26 mouse cellular contexts compared by ENCODE assay signal in the genomic region with DNA sequence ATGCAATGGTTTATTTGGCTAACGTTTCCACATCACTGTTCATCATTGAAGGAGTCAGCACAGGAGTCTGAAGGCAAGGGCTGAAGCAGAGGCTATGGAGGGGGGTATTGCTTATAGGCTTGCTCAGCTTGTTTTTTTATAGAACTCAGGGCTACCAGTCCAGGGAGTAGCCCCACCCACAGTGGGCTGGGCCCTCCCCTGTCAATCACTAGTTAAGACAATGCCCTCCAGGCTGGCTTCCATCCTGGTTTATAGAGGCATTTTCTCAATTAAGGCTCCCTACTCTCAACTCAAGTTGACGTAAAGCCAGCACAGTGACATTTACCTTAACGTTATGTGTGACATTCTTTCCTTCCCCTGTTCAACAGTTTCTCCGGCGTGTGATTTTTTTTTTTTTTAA. TPM values are rescaled to one million over a fixed set of nuclear protein-coding genes. Genes with fewer than 3 reads are reported as not detected.
DNase-seq lines count a peak whose midpoint lies in the region; ATAC-seq and TF ChIP-seq lines count a peak whose summit lies in the region.
"Had no signal": no experiment of that assay in that cellular context is flagged by ENCODE, and none has a peak within 500 bp of the region (broad histone marks: within the 10 kb centered on the region; RNA-seq: fewer than 3 reads in every experiment).

No protein-coding gene starts in this region.

- no peaks in the 10 kb centered on the region for H3K79me2 ChIP-seq in myocyte (ENCODE audit: control insufficient read depth, insufficient read depth)

- no peaks in the 10 kb centered on the region for H3K9me3 ChIP-seq in forebrain, embryonic 15.5 days
- H3K9me3 ChIP-seq in forebrain, embryonic 10.5 days, result no peaks in the 10 kb centered on the region
- no peaks in the 10 kb centered on the region for H3K9me3 ChIP-seq in embryonic facial prominence, embryonic 11.5 days (replicated peaks; ENCODE audit: control insufficient read depth, low read length)
- H3K9me3 ChIP-seq: embryonic facial prominence, embryonic 12.5 days; heart, embryonic 12.5 days; hindbrain, embryonic 13.5 days; lung, embryonic 15.5 days; midbrain, embryonic 13.5 days; neural tube, embryonic 15.5 days had no signal

- no peak for TF ChIP-seq CTCF in testis, adult 2 months (IDR thresholded peaks at IDR 0.05; ENCODE audit: control insufficient read depth, insufficient read depth, insufficient replicate concordance, low read depth, low read length)

- no peak overlapping the region for H3K4me2 ChIP-seq in forebrain, embryonic 15.5 days (replicated peaks)
- H3K4me2 ChIP-seq in embryonic facial prominence, embryonic 11.5 days (ENCODE audit: low read depth, low read length), result no peak overlapping the region
- peak overlapping the region; percentile 74 for H3K4me2 ChIP-seq in myocyte (ENCODE audit: low read depth)
- H3K4me2 ChIP-seq: embryonic facial prominence, embryonic 12.5 days; heart, embryonic 12.5 days; hindbrain, embryonic 13.5 days; lung, embryonic 15.5 days; midbrain, embryonic 13.5 days; neural tube, embryonic 15.5 days had no signal

- no peak overlapping the region for H3K4me3 ChIP-seq in forebrain, embryonic 15.5 days
- H3K4me3 ChIP-seq in forebrain, embryonic 10.5 days, result no peak overlapping the region
- peak overlapping the region; percentile 34 for H3K4me3 ChIP-seq in testis, adult 2 months (ENCODE audit: control insufficient read depth, low read depth, low read length)
- H3K4me3 ChIP-seq in embryonic facial prominence, embryonic 11.5 days (ENCODE audit: low read depth, low read length), result no peak overlapping the region
- peak overlapping the region; percentile 2 for H3K4me3 ChIP-seq in myocyte
- H3K4me3 ChIP-seq: embryonic facial prominence, embryonic 12.5 days; heart, embryonic 12.5 days; hindbrain, embryonic 13.5 days; left cerebral cortex, adult 2 months; lung, embryonic 15.5 days; midbrain, embryonic 13.5 days; neural tube, embryonic 15.5 days had no signal

- H3K36me3 ChIP-seq in forebrain, embryonic 15.5 days, result 0 out of 2 replicates have a peak, but pooled peaks cover 3% of the 10 kb centered on the region
- peaks cover 24% of the 10 kb centered on the region for H3K36me3 ChIP-seq in forebrain, embryonic 10.5 days (replicated peaks)
- H3K36me3 ChIP-seq in testis, adult 2 months (ENCODE audit: control insufficient read depth, insufficient read depth, low read length), result no peaks in the 10 kb centered on the region; the same call in 1 of the 2 replicates
- no peaks in the 10 kb centered on the region; the same call in 1 of the 2 replicates for H3K36me3 ChIP-seq in embryonic facial prominence, embryonic 11.5 days (replicated peaks; ENCODE audit: control insufficient read depth, insufficient read depth, low read depth, low read length)
- H3K36me3 ChIP-seq in myocyte (ENCODE audit: control insufficient read depth, insufficient read depth), result peaks cover 12% of the 10 kb centered on the region

- H3K9ac ChIP-seq in forebrain, embryonic 15.5 days (replicated peaks), result no peak overlapping the region
- H3K9ac ChIP-seq in embryonic facial prominence, embryonic 11.5 days (replicated peaks; ENCODE audit: low read length), result no peak overlapping the region
- H3K9ac ChIP-seq: embryonic facial prominence, embryonic 12.5 days; heart, embryonic 12.5 days; hindbrain, embryonic 13.5 days; liver, embryonic 14.5 days; lung, embryonic 15.5 days; midbrain, embryonic 13.5 days; neural tube, embryonic 15.5 days had no signal

- no peak for DNase-seq in forebrain, embryonic 10.5 days (ENCODE audit: extremely low spot score, low spot score)
- DNase-seq in testis, postnatal 14 days (ENCODE audit: low spot score), result no peak
- peak; percentile 19 for DNase-seq in embryonic facial prominence, embryonic 11.5 days (ENCODE audit: low spot score)
- DNase-seq in frontal cortex, postnatal 36 days (ENCODE audit: low spot score in 2 of 2), result no peak
- DNase-seq in urinary bladder, postnatal 25 days (ENCODE audit: low spot score), result no peak
- DNase-seq: adrenal gland, postnatal 10 days; cerebellum, adult 18-20 months; heart, postnatal 14 days; kidney, adult 8-10 months; kidney, postnatal 25 days; left cerebral cortex, postnatal 4 days; thymus, postnatal 14 days had no signal

- peak; percentile 39; the same call in 1 of the 2 replicates for ATAC-seq in forebrain, embryonic 15.5 days (replicated peaks)
- ATAC-seq in embryonic facial prominence, embryonic 11.5 days (replicated peaks; ENCODE audit: insufficient number of reproducible peaks, low FRiP score, low TSS enrichment, low read depth), result no peak
- ATAC-seq: activated CD4-positive, CD25-positive, alpha-beta regulatory T cell, adult 4 months; inflammation-experienced regulatory T-cells, adult 6 months; midbrain, embryonic 13.5 days had no signal

- no peak overlapping the region for H3K27ac ChIP-seq in forebrain, embryonic 15.5 days (replicated peaks)
- H3K27ac ChIP-seq in forebrain, embryonic 10.5 days, result no peak overlapping the region
- H3K27ac ChIP-seq in testis, adult 2 months (ENCODE audit: control insufficient read depth, insufficient read depth, low read depth, low read length), result no peak overlapping the region
- no peak overlapping the region for H3K27ac ChIP-seq in embryonic facial prominence, embryonic 11.5 days (replicated peaks; ENCODE audit: low read depth, low read length)
- H3K27ac ChIP-seq: embryonic facial prominence, embryonic 12.5 days; hindbrain, embryonic 13.5 days; left cerebral cortex, adult 2 months; liver, embryonic 14.5 days; lung, embryonic 15.5 days; midbrain, embryonic 13.5 days; neural tube, embryonic 15.5 days; stomach, postnatal 0 days had no signal

- H3K27me3 ChIP-seq in forebrain, embryonic 15.5 days, result no peaks in the 10 kb centered on the region
- H3K27me3 ChIP-seq in forebrain, embryonic 10.5 days (ENCODE audit: poor library complexity, severe bottlenecking), result no peaks in the 10 kb centered on the region
- H3K27me3 ChIP-seq in testis, adult 2 months (ENCODE audit: control insufficient read depth, insufficient read depth, low read length), result no peaks in the 10 kb centered on the region
- no peaks in the 10 kb centered on the region for H3K27me3 ChIP-seq in embryonic facial prominence, embryonic 11.5 days (ENCODE audit: control insufficient read depth, insufficient read depth, low read length)
- no peaks in the 10 kb centered on the region for H3K27me3 ChIP-seq in myocyte (ENCODE audit: control insufficient read depth, insufficient read depth, insufficient read length)
- H3K27me3 ChIP-seq: embryonic facial prominence, embryonic 12.5 days; heart, embryonic 12.5 days; hindbrain, embryonic 13.5 days; lung, embryonic 15.5 days; midbrain, embryonic 13.5 days; neural tube, embryonic 15.5 days had no signal

- no peak for TF ChIP-seq POLR2A in testis, adult 2 months (IDR thresholded peaks at IDR 0.05; ENCODE audit: control insufficient read depth, low read depth, low read length)
- TF ChIP-seq POLR2A in myocyte (IDR thresholded peaks at IDR 0.05; ENCODE audit: insufficient read length, low read depth), result no peak

- H3ac ChIP-seq in myocyte (ENCODE audit: control insufficient read depth, insufficient read length), result no peak overlapping the region

- no peaks in the 10 kb centered on the region for H3K4me1 ChIP-seq in forebrain, embryonic 15.5 days
- peaks cover 8% of the 10 kb centered on the region for H3K4me1 ChIP-seq in forebrain, embryonic 10.5 days
- H3K4me1 ChIP-seq in testis, adult 2 months (ENCODE audit: control insufficient read depth, insufficient read depth, low read length), result peaks cover 6% of the 10 kb centered on the region
- H3K4me1 ChIP-seq in embryonic facial prominence, embryonic 11.5 days (ENCODE audit: control insufficient read depth, insufficient read depth, low read length), result no peaks in the 10 kb centered on the region
- H3K4me1 ChIP-seq: hindbrain, embryonic 13.5 days; lung, embryonic 15.5 days; neural tube, embryonic 15.5 days had no signal

- WGBS in forebrain, embryonic 15.5 days, result 54% methylated on average over 5 of the region's 5 CpGs
- 88% methylated on average over 5 of the region's 5 CpGs for WGBS in forebrain, embryonic 10.5 days
- 73% methylated on average over 5 of the region's 5 CpGs for WGBS in embryonic facial prominence, embryonic 11.5 days

TF ChIP-seq in myocyte, 11 proteins besides CTCF, POLR2A, EP300 and RAD21:
- TF ChIP-seq SRF (IDR thresholded peaks at IDR 0.05; ENCODE audit: control insufficient read depth, insufficient read length, low read depth), result no peak
- no peak for TF ChIP-seq MYOG (IDR thresholded peaks at IDR 0.05; ENCODE audit: control insufficient read depth in 1 of 3, insufficient read depth in 1 of 3, insufficient read length in 2 of 3, low read depth in 2 of 3)

RNA-seq across cellular contexts. Expression of gene Extl2, which starts 17.4 kb away (rescaled TPM):
- polyA plus RNA-seq in forebrain, embryonic 15.5 days (2015; fragmentation: Nextera tagmentation; extraction: Ambion mirVana), result 23.4 and 24.6 TPM in 2 replicates
- polyA plus RNA-seq in forebrain, embryonic 10.5 days (2016; fragmentation: Nextera tagmentation; extraction: Ambion mirVana), result 20.2 and 23.3 TPM in 2 replicates
- 5.6 TPM in 2 replicates for polyA plus RNA-seq in testis, adult 2 months (2012; rRNA removed)
- 24.0 and 24.5 TPM in 2 replicates for polyA plus RNA-seq in embryonic facial prominence, embryonic 11.5 days (2014; fragmentation: Nextera tagmentation; extraction: Ambion mirVana)
- 9.4 TPM for polyA plus RNA-seq in myocyte (2012; fragmentation: generic; extraction: Trizol)

RNA-seq across cellular contexts. Expression of gene Slc30a7, which starts 17.5 kb away (rescaled TPM):
- polyA plus RNA-seq in forebrain, embryonic 15.5 days (2015; fragmentation: Nextera tagmentation; extraction: Ambion mirVana), result 16.6 and 20.7 TPM in 2 replicates
- polyA plus RNA-seq in forebrain, embryonic 10.5 days (2016; fragmentation: Nextera tagmentation; extraction: Ambion mirVana), result 24.4 and 26.3 TPM in 2 replicates
- polyA plus RNA-seq in testis, adult 2 months (2012; rRNA removed), result 2.7 and 4.3 TPM in 2 replicates
- polyA plus RNA-seq in embryonic facial prominence, embryonic 11.5 days (2014; fragmentation: Nextera tagmentation; extraction: Ambion mirVana), result 31.7 and 35.8 TPM in 2 replicates
- 3.9 TPM for polyA plus RNA-seq in myocyte (2012; fragmentation: generic; extraction: Trizol)

Comparison
In these comparisons a context has a peak if more than half of its experiments do, and no peak if none do; other contexts are left out.
1. H3K4me3 ChIP-seq: peak in testis, adult 2 months (single experiment) and myocyte (single experiment); none in forebrain, embryonic 15.5 days (single experiment), forebrain, embryonic 10.5 days (single experiment) and embryonic facial prominence, embryonic 11.5 days (single experiment).